Mouse (Mus musculus) kidney, embryonic 14.5 days (tissue): ENCODE data around the gene Tmem145. TPM values are rescaled to one million over a fixed set of nuclear protein-coding genes. Genes with fewer than 3 reads are reported as not detected.

Source experiments
- ATAC-seq: fragments of 200-750 bp; cut with Nextera tagmentation; 2 replicates; pipeline ENCODE4 v1.8.0; 2017; ENCODE audit warnings: moderate number of reproducible peaks, mild to moderate bottlenecking, moderate TSS enrichment, moderate library complexity; ENCODE audit not compliant: low FRiP score, low TSS enrichment
- H3K27ac ChIP-seq: fragments of 300-500 bp; sonication (generic); 2 replicates; pipeline ENCODE4 v1.5.1; 2014; ENCODE audit warnings: low read depth, mild to moderate bottlenecking, low read length, moderate library complexity, mixed read lengths
- H3K27me3 ChIP-seq: fragments of 300-500 bp; sonication (generic); 2 replicates; pipeline ENCODE4 v1.6.1; 2014; ENCODE audit warnings: mild to moderate bottlenecking, low read length; ENCODE audit not compliant: control insufficient read depth, insufficient read depth
- H3K36me3 ChIP-seq: fragments of 300-500 bp; sonication (generic); 2 replicates; pipeline ENCODE4 v1.6.1; 2014; ENCODE audit warnings: low read length, mixed read lengths; ENCODE audit not compliant: control insufficient read depth, insufficient read depth
- H3K4me1 ChIP-seq: fragments of 300-500 bp; sonication (generic); 2 replicates; pipeline ENCODE4 v1.6.1; 2014; ENCODE audit warnings: low read length, mixed read lengths; ENCODE audit not compliant: control insufficient read depth, insufficient read depth
- H3K4me2 ChIP-seq: fragments of 300-500 bp; sonication (generic); replicated peaks from 2 replicates; pipeline ENCODE4 v1.6.1; 2014; ENCODE audit warnings: low read depth, mild to moderate bottlenecking, low read length
- H3K4me3 ChIP-seq: fragments of 300-500 bp; sonication (generic); 2 replicates; pipeline ENCODE4 v1.5.1; 2014; ENCODE audit warnings: mild to moderate bottlenecking, low read length
- H3K9ac ChIP-seq: fragments of 300-500 bp; sonication (generic); 2 replicates; pipeline ENCODE4 v1.6.1; 2014; ENCODE audit warnings: low read depth, mild to moderate bottlenecking, low read length, moderate library complexity
- H3K9me3 ChIP-seq: fragments of 300-500 bp; sonication (generic); 2 replicates; pipeline ENCODE4 v1.6.1; 2016; ENCODE audit warnings: low read length; ENCODE audit not compliant: control insufficient read depth
- WGBS: fragments of 180-500 bp; shearing (Covaris S2); extraction: QIAGEN DNeasy Blood & Tissue Kit; methylation state at CpG from one replicate; pipeline ENCODE4 v1.1.7; 2014; 5-methylcytosine and 5-hydroxymethylcytosine counted together
- polyA plus RNA-seq: library from polyadenylated mRNA; unstranded; fragments of >200 nt; fragmentation: Nextera tagmentation; extraction: Ambion mirVana; gene quantifications from 2 replicates; pipeline ENCODE4 v1.2.1, GENCODE M21; 2014

The Tmem145 gene
- polyA plus RNA-seq, 1 experiment from 2014 or later = 0.62 TPM

DNA sequence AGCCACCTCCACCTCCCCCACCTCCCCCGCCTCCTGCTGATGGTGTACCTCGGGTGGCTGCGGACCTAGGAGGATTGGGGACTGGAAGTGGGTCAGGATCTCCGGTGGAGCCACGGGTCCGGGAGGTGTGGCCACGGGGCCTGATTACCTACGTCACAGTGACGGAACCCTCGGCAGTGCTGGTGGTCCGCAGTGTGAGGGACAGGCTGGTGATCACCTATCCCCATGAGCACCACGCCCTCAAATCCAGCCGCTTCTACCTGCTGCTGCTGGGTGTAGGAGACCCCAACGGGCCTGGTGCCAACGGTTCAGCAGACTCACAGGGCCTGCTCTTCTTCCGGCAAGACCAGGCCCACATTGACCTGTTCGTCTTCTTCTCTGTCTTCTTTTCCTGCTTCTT, 57.7 kb downstream of the Tmem145 start:
- Histone ChIP-seq H3K4me2 (no peak overlapping the region), H3K36me3 (peaks cover 49% of the 10 kb centered on the region), H3K4me3 (no peak overlapping the region), H3K27me3 (peaks cover 22% of the 10 kb centered on the region), H3K9me3 (no peaks in the 10 kb centered on the region), H3K9ac (no peak overlapping the region), H3K4me1 (no peaks in the 10 kb centered on the region), H3K27ac (no peak overlapping the region)
- 94% methylated on average over 17 of the region's 17 CpGs for WGBS
- no peak for ATAC-seq

Other genes with a start within 250 kb of the Tmem145 start
- 13.2 and 14.2 TPM in 2 replicates for gene Grik5, start 233.8 kb upstream of the Tmem145 start, polyA plus RNA-seq
- 21.9 and 33.4 TPM in 2 replicates for gene Zfp574, start 233.5 kb upstream of the Tmem145 start, polyA plus RNA-seq
- 0.39 and 0.90 TPM in 2 replicates for gene Pou2f2, start 126.4 kb upstream of the Tmem145 start, polyA plus RNA-seq
- gene Dedd2, start 85.5 kb upstream of the Tmem145 start, polyA plus RNA-seq = 8.7 and 10.8 TPM in 2 replicates
- 2.2 and 4.2 TPM in 2 replicates for gene Zfp526, start 84.7 kb upstream of the Tmem145 start, polyA plus RNA-seq
- gene Gsk3a, start 68.3 kb upstream of the Tmem145 start, polyA plus RNA-seq = 15.7 and 18.5 TPM in 2 replicates
- gene Erf, start 55.3 kb upstream of the Tmem145 start, polyA plus RNA-seq = 22.4 and 28.8 TPM in 2 replicates
- gene Cic, start 38.4 kb upstream of the Tmem145 start, polyA plus RNA-seq = 36.0 and 47.2 TPM in 2 replicates
- 199 and 245 TPM in 2 replicates for gene Pafah1b3, start 8.1 kb upstream of the Tmem145 start, polyA plus RNA-seq
- 0.67 and 0.69 TPM in 2 replicates for gene Prr19, start 4.7 kb upstream of the Tmem145 start, polyA plus RNA-seq
- gene Megf8, start 11.1 kb downstream of the Tmem145 start, polyA plus RNA-seq = 14.0 and 16.2 TPM in 2 replicates
- gene Cnfn, start 63.6 kb downstream of the Tmem145 start, polyA plus RNA-seq = not detected in 2 replicates
- 5.3 and 6.8 TPM in 2 replicates for gene Lipe, start 92.6 kb downstream of the Tmem145 start, polyA plus RNA-seq
- gene Cxcl17, start 106.8 kb downstream of the Tmem145 start, polyA plus RNA-seq = 0.27 and 0.30 TPM in 2 replicates
- gene Ceacam1, start 171.5 kb downstream of the Tmem145 start, polyA plus RNA-seq = 2.3 and 5.7 TPM in 2 replicates
- 0.07 TPM in 1 of 2 replicates, not detected in the other for gene Ceacam2, start 233.8 kb downstream of the Tmem145 start, polyA plus RNA-seq